Mouse (Mus musculus): ENCODE results near the gene Rnf217.

The Rnf217 gene

DNA sequence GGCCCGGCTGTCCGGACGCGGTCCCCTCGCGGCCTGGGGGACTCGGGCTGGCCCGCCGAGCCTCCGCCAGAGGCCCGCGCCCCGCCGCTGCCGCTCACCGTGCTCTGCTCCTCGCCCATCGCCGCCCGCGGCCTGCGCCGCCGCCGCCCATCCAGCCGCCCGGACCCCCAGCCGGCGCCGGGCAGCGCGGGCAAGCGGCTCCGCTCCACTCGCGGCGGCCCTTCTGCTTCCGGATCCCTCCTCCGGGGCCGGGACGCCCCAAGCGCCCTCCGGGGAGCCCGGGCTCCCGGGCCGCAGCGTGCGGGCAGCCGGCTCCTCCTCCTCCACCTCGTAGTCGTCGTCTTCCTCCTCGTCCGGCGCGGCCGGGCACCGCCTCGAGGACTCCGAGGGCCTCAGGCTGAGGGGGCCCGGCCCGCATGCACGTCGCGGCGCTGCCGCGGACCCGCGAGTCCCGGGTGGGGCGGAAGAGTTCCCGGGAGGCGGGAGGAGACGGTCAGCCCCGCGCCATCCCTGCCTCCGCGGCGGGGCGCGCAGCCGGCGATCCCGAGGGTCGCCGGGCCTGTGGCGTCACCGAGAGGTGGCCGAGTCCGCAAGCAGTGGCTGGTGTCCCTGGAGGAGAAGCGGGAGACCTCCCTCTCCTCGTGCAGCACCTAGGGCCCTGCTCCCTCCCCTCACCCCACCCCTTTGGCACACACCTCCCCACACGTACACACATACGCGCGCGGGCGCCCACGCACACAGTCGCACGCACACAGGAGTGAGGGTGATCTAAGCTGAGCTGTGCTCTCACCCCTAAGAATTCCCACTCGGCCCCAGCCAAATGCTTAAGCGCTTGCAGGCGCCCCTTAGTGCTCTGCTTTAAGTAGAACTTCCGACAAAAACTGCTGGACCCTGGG lies at the start of gene Rnf217:
Gene Rnf217 (minus strand): TSS at position 119 of the 896 bp plus-strand sequence.
- DNase-seq: peak; percentile 43

DNA sequence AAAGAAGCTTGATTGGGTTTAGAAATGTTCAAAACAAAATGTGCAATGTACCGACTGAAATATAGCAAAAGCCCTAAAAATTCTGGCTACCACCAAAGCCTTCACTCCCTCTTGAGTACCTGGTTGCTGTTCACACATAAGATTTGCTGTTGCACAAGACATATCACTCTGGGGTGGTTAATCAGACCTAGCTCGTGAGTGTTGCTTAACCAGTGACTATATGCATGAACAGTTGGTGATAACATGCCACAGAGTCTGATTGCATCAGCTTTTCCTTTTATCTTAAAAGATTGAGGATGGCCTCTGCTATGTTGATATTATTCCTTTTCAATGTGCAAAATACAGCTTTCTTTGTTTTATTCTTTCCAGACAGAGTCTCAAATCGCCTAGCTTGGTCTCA lies 38.3 kb upstream of the Rnf217 start:
- DNase-seq: no peak

DNA sequence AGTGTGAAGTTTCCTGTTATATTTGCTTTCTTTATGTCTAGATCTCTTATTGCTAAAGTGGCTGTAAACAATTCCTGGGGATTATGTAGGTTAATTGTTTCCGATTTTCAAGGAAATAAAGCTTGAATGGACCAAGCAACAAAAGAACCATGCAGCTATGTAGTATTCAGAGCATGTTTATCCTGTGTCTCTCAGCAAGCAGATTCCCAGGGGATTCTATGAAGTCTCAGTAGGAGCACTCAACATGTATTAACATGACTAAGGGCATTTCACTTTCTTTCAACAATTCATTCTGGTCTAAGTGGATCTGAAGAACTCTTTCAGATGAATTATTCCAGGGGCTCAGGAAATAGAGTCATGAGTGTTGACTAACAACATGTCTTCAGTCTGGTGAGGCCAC lies 37.1 kb upstream of the Rnf217 start:
- no peak for DNase-seq

DNA sequence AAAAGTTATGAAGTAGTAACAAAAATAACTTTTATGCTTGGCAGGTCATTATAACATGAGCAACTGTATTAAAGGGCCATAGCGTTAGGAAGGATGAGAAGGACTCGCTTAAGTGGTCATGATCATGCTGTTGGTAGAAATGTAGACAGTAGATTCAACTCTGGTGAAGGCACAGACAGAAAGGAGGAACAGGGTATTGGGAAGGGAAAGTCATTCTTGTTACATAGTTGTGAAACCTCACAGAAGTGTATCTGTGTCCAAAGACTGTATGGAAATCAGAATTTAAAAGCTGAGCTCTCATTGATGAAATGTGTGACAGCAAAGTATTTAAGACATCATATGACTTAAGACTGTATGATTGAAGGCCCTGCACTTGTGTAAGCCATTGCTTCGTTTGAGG lies 26.1 kb upstream of the Rnf217 start:
- DNase-seq: no peak

DNA sequence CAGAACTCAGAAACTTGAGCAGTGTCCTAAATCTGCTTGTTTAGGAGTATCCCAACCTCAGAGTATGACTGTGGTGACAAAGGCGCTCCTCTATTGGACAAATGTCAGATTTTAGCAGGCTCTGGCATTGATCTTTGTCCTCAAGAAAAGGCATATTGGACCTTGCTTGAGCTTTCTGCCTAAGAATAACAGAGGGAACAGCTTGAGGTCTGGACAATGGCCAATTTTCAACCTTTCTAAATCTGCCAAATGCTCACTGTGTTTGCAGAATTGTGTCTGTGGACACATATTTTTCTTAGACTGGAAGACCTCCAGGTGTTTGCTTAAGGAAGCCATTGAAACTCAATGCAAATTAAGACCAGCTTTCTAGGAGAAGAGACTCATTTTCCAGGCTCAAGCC lies 23.0 kb upstream of the Rnf217 start:
- DNase-seq: peak; percentile 13

DNA sequence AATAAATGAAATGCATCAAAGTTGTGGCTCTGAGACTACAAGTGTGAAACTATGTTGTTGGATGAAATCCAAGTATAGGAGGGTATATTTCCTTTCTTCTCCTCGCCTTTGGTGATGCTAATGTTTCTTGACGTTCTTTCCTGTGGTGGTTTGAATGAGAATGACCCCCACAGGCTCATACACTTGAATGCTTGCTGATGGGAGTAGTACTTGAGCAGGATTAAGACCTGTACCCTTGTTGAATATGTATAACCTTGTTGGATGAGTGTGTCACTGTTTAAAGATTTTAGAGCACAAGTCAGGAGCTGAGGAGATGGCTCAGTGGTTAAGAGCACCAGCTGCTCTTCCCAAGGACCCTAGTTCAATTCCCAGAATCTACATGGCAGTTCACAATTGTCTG lies 6.4 kb upstream of the Rnf217 start:
- DNase-seq: no peak

DNA sequence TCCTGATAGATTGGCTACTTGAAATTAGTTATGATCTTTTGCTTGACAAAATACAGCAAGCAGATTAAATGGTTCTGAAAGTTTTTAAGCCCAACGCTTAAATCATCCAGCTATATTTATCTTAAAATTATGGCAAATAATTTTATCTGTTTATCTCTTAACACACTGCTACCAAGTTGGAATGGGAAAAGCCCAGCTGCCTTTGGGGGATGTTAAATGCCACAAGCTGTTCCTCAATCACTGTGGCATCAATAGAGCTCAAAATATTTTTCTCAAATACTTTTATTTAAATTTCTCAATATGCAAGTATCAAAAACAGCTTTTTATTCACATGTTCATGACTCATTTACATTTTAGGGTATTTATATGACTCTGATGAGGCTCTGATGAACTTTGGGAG lies 5.1 kb upstream of the Rnf217 start:
- DNase-seq: no peak

DNA sequence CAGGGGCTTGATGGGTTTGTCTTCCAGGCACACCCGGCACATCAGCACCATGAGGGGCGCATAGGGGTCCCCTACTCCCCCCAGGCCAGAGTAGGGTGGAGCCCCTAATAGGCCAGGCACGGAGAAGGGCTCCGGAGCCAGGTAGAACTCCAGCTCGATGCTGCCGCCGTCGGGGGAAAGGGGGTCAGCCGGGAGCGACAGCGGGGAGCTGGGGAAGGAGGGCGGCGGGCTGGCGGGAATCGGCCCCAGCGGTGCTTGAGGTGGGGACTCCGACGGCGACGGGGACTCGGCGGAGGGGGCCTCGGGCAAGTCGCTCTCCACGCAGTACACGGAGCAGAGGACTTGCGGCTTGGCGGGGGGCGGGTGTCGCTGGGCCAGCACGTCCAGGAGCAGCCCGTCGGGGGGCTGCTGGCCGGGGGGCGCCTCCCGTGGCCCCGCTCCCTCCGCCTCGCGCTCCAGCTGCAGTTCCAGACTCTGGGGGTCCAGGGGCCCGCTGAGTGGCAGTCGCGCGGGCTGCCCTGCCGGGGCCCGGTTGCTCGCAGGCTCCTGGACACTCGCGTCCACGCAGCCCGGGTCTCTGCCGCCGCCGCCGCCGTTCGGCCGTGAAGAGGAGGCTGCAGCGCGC lies 431 bp downstream of the Rnf217 start:
- peak; percentile 12 for DNase-seq

DNA sequence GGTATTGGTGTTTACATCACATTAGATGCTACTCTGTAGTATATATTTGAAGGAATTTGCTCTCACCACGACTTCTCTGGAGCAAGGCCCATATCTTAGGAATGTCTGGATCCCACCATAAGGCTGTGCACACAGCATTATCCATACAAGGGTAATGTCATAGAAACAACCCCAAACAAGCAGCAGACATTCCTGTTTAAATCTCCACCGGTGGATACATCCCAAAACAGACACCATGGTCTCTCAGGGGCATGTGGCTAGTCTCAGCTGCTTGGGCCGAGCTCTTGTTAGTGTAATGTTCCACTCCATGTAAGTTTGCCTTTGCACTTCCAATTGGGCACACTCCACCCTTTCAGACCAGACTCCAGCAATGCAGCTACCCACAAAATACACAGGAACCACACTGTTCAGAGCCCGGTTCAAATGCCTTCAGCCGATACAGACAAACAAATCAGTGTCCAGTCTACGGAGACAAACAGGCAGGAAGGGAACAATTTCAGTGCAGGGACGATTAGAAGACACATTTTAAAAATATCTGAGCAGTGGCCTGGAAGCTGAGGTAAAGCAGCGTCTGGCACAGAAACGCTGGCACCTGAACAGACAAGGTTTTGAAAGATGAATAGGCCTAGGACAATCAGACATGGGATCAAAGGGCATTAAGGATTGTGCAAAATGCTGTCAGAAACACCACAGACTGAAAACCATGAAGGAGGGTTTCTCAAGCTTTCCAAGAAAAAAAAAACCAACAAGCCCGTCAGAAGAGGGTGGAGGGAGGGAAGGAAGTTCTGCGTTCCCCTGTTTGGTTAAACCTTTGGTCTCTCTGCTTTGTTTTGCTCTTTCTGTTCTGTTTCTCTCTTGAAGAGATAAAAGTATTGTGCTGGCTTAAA lies 1.8 kb downstream of the Rnf217 start:
- DNase-seq: peak; percentile 11

DNA sequence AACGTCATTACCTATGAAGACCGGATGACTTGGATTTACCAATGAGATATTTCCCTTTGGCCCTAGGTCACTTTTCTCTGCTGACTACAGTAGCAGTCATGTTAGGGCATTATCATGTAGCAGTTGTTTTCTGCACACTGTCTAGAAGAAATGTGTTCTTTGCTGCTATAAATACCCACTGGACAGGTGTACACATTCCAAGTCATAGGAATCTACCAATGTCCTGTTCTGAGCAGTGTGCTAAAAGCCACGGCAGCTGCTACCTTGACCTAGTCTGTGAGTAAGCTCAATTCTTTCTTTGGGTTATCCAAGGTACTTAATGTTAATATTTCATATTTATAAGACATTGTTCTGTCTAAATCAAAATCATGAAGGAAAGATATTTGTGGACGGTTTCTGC lies 5.1 kb downstream of the Rnf217 start:
- DNase-seq: no peak

DNA sequence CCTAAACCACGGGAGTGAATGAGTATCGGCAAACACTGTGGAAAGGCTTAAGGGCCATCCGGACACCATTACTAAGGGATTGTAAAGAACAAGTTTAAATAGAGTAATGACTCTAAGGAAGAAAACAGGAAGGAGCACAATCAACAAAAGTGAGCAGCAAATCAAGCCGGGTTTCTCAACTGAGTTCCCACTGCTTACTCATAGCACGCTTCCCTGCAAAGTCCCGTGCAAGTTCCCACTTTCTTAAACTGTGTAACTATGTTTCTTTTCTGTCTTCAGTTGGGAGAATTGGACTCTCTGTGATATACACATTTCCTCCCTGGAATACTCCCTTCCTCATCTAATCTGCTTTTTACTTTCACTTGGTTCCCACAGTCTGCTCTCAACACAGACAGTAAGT lies 8.9 kb downstream of the Rnf217 start:
- no peak for DNase-seq

DNA sequence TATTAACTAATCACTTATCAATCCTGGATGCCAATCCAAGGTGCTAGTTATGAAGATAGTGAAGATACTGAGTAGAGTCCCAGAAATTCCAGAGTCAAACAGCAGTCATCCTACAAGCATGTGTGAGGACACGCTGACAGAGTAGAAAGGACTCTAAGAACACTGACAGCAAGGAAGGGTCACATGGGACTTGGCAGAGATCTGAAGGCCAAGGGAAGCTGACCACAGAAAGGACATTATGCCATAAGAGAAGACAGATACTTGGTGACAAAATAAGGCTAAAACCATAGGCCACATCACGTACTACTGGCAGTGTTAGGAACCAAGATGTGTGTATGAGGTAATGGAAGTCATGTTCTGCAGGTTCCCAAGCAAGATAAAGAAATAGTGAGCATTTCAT lies 11.1 kb downstream of the Rnf217 start:
- DNase-seq: no peak

DNA sequence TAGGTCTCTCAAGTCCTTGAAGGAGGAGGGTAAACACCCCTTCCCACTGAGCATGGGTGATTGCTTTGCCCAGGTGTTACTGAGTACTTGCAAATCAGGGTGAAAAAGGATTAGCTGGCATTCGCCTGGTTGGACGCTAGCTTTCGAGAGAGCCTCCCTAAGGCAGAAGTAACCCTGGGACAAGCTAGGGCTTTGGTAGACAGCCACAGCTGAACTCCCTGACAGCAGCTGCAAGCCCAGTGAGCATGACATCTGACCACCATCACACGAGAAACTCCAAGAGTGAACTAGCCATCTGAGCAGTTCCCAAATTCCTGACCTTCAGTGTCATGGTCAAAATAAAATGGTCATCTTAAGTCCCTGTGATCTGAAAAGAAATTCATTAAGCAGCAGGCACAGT lies 12.2 kb downstream of the Rnf217 start:
- DNase-seq: no peak

DNA sequence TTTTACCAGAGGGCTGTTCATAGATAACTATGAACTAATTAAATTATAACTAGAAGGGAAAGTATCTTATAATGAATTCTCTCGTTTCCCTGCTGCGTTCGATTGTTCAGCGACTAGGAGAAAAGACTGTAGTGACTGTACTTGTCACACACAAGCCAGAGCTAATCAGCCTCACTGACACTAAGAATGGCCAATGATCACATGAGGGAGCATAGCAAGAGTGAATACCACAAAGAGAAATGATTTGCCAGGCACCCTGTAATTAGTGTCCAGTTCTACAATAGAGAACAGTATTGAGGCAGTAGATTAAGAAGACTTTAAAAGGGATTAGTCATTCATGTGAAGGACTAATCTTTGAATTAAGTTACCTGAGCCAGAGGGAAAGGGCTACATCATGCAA lies 13.7 kb downstream of the Rnf217 start:
- no peak for DNase-seq

DNA sequence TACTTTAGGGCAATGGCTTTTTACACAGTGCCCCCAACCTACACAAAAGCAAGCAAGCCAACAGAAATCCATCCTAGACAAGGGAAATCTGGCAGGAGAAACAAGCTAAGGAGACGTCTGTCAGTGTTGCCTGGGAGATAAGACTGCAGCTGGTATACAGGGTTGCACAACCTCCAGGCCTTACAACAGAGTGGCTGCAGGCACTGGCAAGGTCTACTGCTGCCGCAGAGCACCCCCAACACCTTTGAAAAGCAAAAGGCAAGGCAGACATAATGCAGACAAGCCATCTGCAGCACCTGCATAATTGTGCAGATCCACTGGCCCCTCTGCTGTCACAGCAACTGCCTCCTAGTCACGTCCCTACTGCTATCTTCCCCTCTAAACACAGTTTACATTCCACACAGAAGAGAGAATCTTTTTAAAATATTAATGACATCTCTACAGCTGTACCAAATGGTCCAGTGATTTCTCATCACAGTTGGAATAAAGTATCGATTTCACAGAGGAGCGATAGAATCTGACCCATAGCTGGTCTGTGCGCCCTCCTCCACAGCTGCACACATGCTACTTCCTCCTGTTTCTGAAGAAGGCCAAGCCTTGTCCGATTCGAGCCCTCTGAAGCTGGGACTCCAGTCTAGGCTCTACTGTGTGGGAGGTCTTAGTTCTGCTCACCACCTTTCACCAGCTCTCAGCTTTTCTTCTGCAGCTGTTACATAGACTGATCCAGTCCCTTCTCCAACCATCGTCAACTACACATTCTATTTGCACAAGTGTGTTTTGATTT lies 16.1 kb downstream of the Rnf217 start:
- DNase-seq: no peak

DNA sequence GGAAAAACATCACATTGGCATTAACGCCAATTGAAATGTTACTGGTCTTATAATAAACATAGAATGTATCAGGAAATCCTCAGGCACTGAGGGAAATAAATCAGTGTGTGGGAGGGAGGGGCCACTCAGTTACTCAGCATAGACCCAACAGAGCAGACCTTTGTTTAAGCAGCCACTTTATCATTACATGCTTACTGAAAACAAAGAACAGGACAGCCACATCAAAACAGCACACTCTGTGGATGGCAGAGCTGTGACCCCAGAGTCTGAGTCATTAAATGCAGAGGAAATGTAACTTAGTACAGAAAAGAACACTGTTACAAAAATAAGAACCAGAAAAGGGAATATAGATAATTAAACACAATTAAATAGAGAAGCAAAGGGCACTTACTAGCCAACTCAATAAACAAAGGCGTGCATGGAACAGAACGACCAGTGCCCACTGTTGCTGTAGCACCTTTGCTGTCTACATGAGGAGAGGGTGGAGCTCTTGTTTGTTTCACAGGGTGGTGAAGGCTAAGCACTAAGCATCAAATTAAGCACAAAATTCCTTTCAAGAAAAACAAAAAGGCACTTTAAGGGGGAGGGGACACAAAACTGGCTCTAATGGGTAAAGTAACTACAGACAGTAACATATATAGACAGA lies 16.8 kb downstream of the Rnf217 start:
- DNase-seq: no peak

DNA sequence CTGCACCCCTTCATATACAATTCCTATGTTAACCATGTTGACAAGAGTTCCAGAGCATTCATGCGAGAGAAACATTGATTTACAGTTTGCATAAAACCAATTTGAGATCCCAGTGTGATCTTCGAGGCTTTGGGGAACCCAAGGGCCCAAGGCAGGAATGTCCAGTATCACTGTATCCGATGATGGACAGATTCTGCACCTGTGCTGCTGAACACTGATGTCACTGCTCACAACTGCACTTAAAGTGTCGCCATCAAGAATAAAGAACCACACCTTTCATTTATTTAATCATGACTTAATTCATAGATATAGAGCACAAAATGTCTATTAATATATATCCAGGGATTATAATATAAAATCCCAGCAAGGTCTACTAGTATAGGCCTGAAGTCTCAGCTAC lies 28.3 kb downstream of the Rnf217 start:
- no peak for DNase-seq

DNA sequence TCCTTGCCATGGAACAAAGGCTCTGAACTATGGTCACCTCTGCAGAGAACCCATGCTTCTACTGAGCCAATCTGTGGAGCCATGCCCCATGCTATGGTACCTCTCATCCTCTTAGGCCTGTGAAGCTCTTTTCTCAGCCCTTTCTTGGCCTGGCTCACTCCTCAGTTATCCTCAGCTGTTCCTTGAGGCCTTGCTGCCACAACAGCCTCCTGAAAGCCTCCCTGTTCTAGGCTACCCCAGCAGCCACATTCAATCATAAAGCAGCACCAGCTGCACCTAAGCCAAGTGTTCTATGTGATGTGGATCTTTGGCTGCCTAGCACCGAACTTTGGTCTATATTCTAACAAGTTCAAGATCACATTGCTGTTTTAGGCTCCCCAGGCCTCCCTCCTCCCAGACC lies 28.9 kb downstream of the Rnf217 start:
- DNase-seq: no peak

DNA sequence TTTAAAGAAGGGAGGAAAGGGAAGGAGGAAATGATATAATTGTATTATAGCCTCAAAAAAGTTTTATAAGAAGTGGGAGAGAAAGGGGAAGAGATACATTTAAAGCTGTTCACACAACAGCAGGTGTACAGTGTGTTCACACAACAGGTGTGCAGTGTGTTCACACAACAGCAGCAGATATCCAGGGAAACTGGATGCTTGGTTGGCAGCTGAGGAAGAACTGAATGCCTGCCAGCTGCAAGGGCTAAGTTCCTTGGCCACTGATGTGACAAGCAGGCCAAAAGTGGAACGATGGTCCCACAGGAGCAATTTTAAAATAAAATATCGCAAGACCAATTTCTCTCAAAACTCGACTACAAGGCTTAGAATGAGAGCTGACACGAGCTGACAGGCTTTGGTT lies 35.7 kb downstream of the Rnf217 start:
- no peak for DNase-seq

DNA sequence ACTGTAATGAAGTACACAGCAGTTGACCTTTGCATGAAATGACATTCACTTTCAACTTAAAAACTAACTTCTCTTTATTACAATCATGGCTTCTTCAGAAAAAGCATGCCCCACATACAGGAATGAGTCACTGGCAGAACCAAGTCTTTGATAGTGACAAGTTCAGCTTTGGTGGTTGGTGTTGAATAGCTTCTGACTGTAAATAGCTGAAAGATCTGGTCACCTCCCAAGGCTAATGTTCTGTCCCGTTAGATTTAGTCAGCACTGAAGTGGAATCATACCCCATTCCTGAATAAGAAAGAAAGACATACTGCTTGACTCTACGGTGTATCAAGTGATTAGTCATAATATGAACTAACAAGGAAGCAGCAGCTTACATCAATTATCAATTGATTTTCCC lies 51.7 kb downstream of the Rnf217 start:
- no peak for DNase-seq

DNA sequence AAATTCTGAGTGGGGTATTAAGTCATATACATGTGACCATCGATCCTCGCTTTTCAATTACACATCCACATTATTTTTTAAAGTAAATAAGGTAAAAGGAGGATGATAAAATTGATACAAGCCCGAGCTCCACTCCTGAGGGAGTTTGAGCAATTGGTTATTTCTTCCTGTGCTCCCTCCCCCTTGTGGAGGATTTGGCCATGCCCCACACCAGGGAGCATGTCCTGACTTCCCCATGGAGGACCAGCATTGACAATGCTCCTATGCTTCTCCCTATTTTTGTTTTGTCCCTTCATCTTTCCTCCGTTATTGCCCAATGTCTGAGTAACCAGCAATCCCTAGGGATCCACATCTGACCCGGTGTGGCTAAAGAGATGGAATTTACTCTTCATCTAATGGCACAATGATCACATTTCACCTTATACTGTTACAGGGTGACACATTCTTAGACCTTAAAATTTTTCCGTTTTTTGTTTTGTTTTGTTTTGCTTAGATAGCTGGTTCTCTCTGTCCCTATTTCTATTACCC lies 53.5 kb downstream of the Rnf217 start:
- DNase-seq: no peak

DNA sequence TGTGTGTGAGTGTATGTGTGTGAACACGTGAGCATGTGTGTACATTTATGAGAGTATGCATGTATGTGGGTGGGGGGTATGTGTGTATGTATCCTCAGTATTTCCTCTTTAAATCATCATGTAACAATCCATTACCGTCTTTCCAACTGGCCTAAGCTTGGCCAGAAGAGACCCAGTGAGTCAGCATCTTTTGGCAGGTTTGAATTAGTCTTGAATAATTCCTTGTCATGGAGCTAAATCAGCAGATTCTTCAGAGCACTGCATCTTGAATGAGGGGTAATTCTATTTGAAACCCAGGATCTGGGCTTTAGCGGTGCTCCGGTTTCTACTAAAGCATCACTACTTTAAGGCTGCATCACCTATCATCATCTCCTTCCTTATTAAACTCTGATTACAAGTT lies 55.7 kb downstream of the Rnf217 start:
- DNase-seq: no peak

Measured in kidney, adult 11 months (tissue).